Mouse (Mus musculus) embryonic facial prominence, embryonic 14.5 days (tissue): ENCODE results near the gene Rnf214. TPM values are rescaled to one million over a fixed set of nuclear protein-coding genes. Genes with fewer than 3 reads are reported as not detected.

Experiments
- ATAC-seq: fragments of 200-750 bp; cut with Nextera tagmentation; 2 replicates; pipeline ENCODE4 v1.8.0; 2017; ENCODE audit warnings: low read depth, moderate number of reproducible peaks, moderate TSS enrichment
- DNase-seq: peaks from one replicate; pipeline ENCODE4 v3.0.0-alpha.2; 2015; ENCODE audit warnings: low spot score
- H3K27ac ChIP-seq: fragments of 300-500 bp; sonication (generic); replicated peaks from 2 replicates; pipeline ENCODE4 v1.5.1; 2014; ENCODE audit warnings: low read depth, mild to moderate bottlenecking, low read length, moderate library complexity
- H3K27me3 ChIP-seq: fragments of 300-500 bp; sonication (generic); replicated peaks from 2 replicates; pipeline ENCODE4 v1.6.1; 2014; ENCODE audit warnings: low read length; ENCODE audit not compliant: control insufficient read depth, insufficient read depth
- H3K36me3 ChIP-seq: fragments of 300-500 bp; sonication (generic); 2 replicates; pipeline ENCODE4 v1.6.1; 2014; ENCODE audit warnings: low read length, mixed read lengths; ENCODE audit not compliant: control insufficient read depth, insufficient read depth
- H3K4me1 ChIP-seq: fragments of 300-500 bp; sonication (generic); 2 replicates; pipeline ENCODE4 v1.6.1; 2014; ENCODE audit warnings: antibody characterized with exemption, low read length; ENCODE audit not compliant: control insufficient read depth, insufficient read depth
- H3K4me2 ChIP-seq: fragments of 300-500 bp; sonication (generic); 2 replicates; pipeline ENCODE4 v1.6.1; 2014; ENCODE audit warnings: low read depth, mild to moderate bottlenecking, low read length, moderate library complexity, mixed read lengths
- H3K4me3 ChIP-seq: fragments of 300-500 bp; sonication (generic); 2 replicates; pipeline ENCODE4 v1.5.1; 2014; ENCODE audit warnings: low read depth, mild to moderate bottlenecking, low read length
- H3K9ac ChIP-seq: fragments of 300-500 bp; sonication (generic); 2 replicates; pipeline ENCODE4 v1.6.1; 2014; ENCODE audit warnings: low read depth, mild to moderate bottlenecking, low read length, moderate library complexity, mixed read lengths
- H3K9me3 ChIP-seq: fragments of 300-500 bp; sonication (generic); 2 replicates; pipeline ENCODE4 v1.6.1; 2016; ENCODE audit warnings: low read length; ENCODE audit not compliant: control insufficient read depth
- WGBS: fragments of 180-500 bp; shearing (Covaris S2); extraction: QIAGEN DNeasy Blood & Tissue Kit; methylation state at CpG from one replicate; pipeline ENCODE4 v1.1.7; 2014; 5-methylcytosine and 5-hydroxymethylcytosine counted together
- polyA plus RNA-seq: library from polyadenylated mRNA; unstranded; fragments of >200 nt; fragmentation: Nextera tagmentation; extraction: Ambion mirVana; gene quantifications from 2 replicates; pipeline ENCODE4 v1.2.1, GENCODE M21; 2014

Gene Rnf214
- polyA plus RNA-seq, 1 experiment from 2014 or later: 47.7 TPM

- Histone ChIP-seq H3K27me3 (no peaks in the 10 kb centered on the region), H3K36me3 (peaks cover 93% of the 10 kb centered on the region), H3K9ac (no peak overlapping the region), H3K27ac (no peak overlapping the region), H3K4me2 (no peak overlapping the region), H3K4me3 (no peak overlapping the region), H3K9me3 (no peaks in the 10 kb centered on the region), H3K4me1 (no peaks in the 10 kb centered on the region)
- DNase-seq: peak; percentile 68
- WGBS: 83% methylated on average over 5 of the region's 5 CpGs
- ATAC-seq: peak; percentile 71
Observed at GRCm38 (mm10) chr9:45917041-45917934, 10.6 kb upstream of the Rnf214 start.

DNA sequence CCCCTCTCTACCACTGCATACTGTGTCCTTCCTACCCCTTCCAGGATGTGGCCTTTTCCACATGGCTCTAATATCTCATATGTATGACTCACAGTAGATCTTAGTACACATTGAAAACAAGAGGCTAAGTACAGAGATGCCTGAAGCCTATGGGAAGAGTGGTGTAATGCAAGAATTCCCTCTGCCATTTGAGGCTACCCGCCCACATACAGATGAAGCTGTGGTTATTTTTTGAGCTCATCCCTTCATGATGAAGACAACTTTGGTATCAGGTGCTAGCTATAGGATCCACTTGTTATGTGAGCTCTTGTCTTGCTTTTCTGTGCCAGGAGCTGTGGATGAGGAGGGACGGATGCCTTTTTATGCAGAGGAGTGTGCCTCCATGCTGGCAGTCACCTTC, 8.9 kb upstream of the Rnf214 start:
- ATAC-seq (no peak), DNase-seq (no peak)
- Histone ChIP-seq H3K27me3 (no peaks in the 10 kb centered on the region), H3K4me3 (no peak overlapping the region), H3K4me1 (no peaks in the 10 kb centered on the region), H3K9ac (no peak overlapping the region), H3K36me3 (peaks cover 98% of the 10 kb centered on the region), H3K27ac (no peak overlapping the region), H3K4me2 (no peak overlapping the region), H3K9me3 (no peaks in the 10 kb centered on the region)
- WGBS: 89% methylated on average over 2 of the region's 2 CpGs

DNA sequence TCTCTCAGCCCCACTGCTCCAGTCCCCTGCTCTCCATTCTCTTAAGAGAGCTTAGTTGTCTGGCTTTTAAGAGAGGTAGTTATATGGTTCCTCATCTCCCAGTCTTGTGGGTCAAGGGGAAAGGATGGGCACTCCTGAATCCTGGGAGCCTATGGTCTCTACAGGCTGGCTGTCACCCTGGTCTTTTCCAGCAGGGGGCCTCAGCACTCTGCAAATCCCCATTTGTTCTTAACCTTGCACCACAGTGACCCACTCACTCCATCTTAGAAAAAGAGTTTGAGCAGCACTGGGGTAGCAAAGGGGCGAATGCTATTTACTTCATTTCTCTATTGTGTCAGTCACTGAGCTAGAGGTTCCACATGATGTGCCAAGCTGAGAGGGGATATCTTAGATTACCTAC, 5.0 kb upstream of the Rnf214 start:
- Histone ChIP-seq H3K9me3 (no peaks in the 10 kb centered on the region), H3K4me1 (peaks cover 6% of the 10 kb centered on the region; the same call in 1 of the 2 replicates), H3K27ac (no peak overlapping the region), H3K4me2 (no peak overlapping the region), H3K4me3 (no peak overlapping the region), H3K27me3 (no peaks in the 10 kb centered on the region), H3K9ac (no peak overlapping the region), H3K36me3 (peaks cover 80% of the 10 kb centered on the region)
- WGBS: 65% methylated on average over 1 of the region's 1 CpGs
- DNase-seq (peak; percentile 17), ATAC-seq (no peak)

DNA sequence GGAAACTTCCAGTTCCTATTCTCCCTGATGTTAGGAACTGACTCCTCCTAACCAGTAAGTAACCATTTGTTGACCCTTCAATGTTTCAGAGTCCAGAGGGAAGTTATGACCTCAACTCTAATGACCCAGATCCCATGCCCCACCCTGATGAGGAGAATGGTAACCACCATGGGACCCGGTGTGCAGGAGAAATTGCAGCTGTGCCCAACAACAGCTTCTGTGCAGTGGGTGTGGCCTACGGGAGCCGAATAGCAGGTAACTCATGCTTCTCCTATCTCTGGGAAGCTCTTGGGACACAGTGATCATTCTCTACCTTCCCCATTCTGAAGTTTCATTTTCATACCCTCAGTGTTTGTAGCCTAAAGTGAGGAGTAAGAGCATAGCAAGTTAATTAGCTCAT, 4.3 kb upstream of the Rnf214 start:
- Histone ChIP-seq H3K4me3 (no peak overlapping the region), H3K4me2 (no peak overlapping the region), H3K27ac (no peak overlapping the region), H3K9ac (no peak overlapping the region), H3K4me1 (peaks cover 6% of the 10 kb centered on the region; the same call in 1 of the 2 replicates), H3K27me3 (no peaks in the 10 kb centered on the region), H3K36me3 (peaks cover 73% of the 10 kb centered on the region), H3K9me3 (no peaks in the 10 kb centered on the region)
- 93% methylated on average over 3 of the region's 3 CpGs for WGBS
- no peak for ATAC-seq
- no peak for DNase-seq

DNA sequence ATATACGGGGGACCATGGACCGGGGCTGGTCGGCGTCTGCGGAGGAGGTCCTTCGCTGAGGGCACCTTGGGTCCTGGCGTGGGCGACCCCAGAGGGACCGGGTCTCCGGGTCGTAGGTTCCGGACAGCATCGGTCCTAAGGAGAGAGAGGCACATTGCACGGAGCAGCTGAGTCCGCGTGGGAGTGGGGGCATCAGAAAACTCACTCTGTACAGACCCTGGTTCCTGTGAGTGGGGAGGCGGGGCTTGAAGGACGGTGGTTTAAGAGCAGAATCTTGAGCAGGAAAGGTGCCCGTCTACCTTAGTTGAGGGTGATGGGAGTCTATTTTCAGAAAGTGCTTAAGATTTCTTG, 342 bp upstream of the Rnf214 start:
- peak; percentile 28 for ATAC-seq
- peak; percentile 10 for DNase-seq
- H3K36me3 ChIP-seq: peaks cover 50% of the 10 kb centered on the region

GRCm38 (mm10) chr9:45905811-45906237, 887 bp downstream of the Rnf214 start:
- Histone ChIP-seq H3K27me3 (no peaks in the 10 kb centered on the region), H3K4me1 (peaks cover 12% of the 10 kb centered on the region), H3K4me2 (peak overlapping the region; percentile 85), H3K9ac (peak overlapping the region; percentile 94), H3K4me3 (peak overlapping the region; percentile 95), H3K9me3 (no peaks in the 10 kb centered on the region), H3K36me3 (peaks cover 44% of the 10 kb centered on the region), H3K27ac (peak overlapping the region; percentile 91)
- DNase-seq: peak; percentile 18
- ATAC-seq: peak; percentile 45
- WGBS: 2% methylated on average over 14 of the region's 27 CpGs

More for the DNA sequence above, 342 bp upstream of the Rnf214 start:
- no peaks in the 10 kb centered on the region for H3K27me3 ChIP-seq
- H3K4me1 ChIP-seq: peaks cover 12% of the 10 kb centered on the region
- peak overlapping the region; percentile 85 for H3K4me2 ChIP-seq
- 2% methylated on average over 13 of the region's 19 CpGs for WGBS
- H3K9me3 ChIP-seq: no peaks in the 10 kb centered on the region
- H3K9ac ChIP-seq: peak overlapping the region; percentile 94
- peak overlapping the region; percentile 95 for H3K4me3 ChIP-seq
- H3K27ac ChIP-seq: peak overlapping the region; percentile 91

DNA sequence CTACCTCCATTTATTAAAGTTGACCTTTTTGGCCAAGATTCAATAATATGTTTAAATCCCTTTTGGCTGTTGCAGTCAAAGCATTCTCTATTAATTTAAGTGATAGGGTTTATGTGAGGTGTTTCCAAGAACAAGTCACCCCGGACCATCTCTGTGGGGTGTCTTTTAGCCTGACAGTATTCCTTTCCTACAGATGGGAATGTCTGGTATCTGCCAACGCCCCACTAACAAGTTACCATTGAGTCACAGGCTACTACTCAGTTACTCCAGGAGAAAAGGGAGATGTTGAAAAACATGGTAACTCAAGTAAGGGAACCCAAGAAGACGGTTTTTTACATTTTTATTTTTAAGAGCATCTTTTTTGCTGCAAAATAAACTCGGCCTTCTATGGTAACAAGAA, 1.5 kb downstream of the Rnf214 start:
- peak overlapping the region; percentile 85 for H3K4me2 ChIP-seq
- no peak for ATAC-seq
- 56% methylated on average over 4 of the region's 4 CpGs for WGBS
- peak overlapping the region; percentile 95 for H3K4me3 ChIP-seq
- H3K36me3 ChIP-seq: peaks cover 39% of the 10 kb centered on the region
- DNase-seq: no peak
- no peaks in the 10 kb centered on the region for H3K9me3 ChIP-seq
- peak overlapping the region; percentile 94 for H3K9ac ChIP-seq
- peak overlapping the region; percentile 91 for H3K27ac ChIP-seq
- H3K27me3 ChIP-seq: no peaks in the 10 kb centered on the region
- peaks cover 12% of the 10 kb centered on the region for H3K4me1 ChIP-seq

DNA sequence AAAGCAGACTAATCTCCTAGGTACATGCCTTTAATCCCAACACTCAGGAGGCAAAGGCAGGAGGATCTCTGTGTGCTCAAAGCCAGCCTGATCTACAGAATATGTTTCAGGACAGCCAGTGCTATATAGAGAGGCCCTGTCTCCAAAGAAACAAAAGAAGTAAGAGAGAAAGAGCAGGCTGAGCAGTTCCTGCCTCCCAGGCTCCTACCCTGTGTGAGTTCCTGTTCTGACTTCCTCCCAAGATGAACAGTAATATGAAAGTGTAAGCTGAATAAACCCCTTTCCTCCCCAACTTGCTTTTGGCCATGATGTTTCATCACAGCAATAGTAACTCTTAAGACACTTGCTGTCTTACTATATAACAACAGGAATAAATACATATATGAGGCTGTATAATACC, 13.0 kb downstream of the Rnf214 start:
- H3K9ac ChIP-seq: no peak overlapping the region
- H3K36me3 ChIP-seq: peaks cover 96% of the 10 kb centered on the region
- H3K4me3 ChIP-seq: no peak overlapping the region
- H3K4me1 ChIP-seq: no peaks in the 10 kb centered on the region
- H3K4me2 ChIP-seq: no peak overlapping the region
- no peak for DNase-seq
- no peak overlapping the region for H3K27ac ChIP-seq
- no peaks in the 10 kb centered on the region for H3K27me3 ChIP-seq
- no peak for ATAC-seq
- H3K9me3 ChIP-seq: no peaks in the 10 kb centered on the region

- 73% methylated on average over 2 of the region's 2 CpGs for WGBS
- Histone ChIP-seq H3K27ac (no peak overlapping the region), H3K9me3 (no peaks in the 10 kb centered on the region), H3K27me3 (no peaks in the 10 kb centered on the region), H3K9ac (no peak overlapping the region), H3K36me3 (peaks cover 78% of the 10 kb centered on the region), H3K4me3 (no peak overlapping the region), H3K4me2 (no peak overlapping the region), H3K4me1 (no peaks in the 10 kb centered on the region)
- DNase-seq (peak; percentile 85), ATAC-seq (no peak)
Observed at GRCm38 (mm10) chr9:45877928-45878327, 28.8 kb downstream of the Rnf214 start.
